Comparison of ENCODE assay signal across 15 mouse cellular contexts in the genomic region with DNA sequence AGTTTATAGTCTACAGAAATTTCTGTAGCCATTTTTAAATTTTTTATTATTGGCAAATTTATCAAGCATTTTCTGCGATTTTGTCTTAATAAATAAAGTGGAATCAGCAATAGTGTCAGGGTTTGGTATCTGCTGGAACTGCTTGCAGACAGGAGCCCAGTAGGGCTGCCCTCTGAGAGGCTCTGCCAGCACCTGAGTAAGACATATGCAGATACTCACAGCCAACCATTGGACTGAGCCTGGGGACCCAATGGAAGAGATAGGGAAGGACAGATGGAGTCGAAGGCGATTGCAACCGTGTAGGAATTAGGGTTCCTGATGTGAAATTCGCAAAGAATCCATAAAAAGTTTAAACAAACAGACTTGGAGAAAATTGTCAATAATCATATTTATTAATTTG. TPM values are rescaled to one million over a fixed set of nuclear protein-coding genes. Genes with fewer than 3 reads are reported as not detected.
"Had no signal": no experiment of that assay in that cellular context is flagged by ENCODE, and none has a peak within 500 bp of the region (broad histone marks: within the 10 kb centered on the region; RNA-seq: fewer than 3 reads in every experiment).

No protein-coding gene starts in this region.

- ATAC-seq: liver, postnatal 0 days; lung, postnatal 0 days; midbrain, embryonic 13.5 days; midbrain, embryonic 16.5 days had no signal

- DNase-seq: kidney, postnatal 10 days; kidney, postnatal 36 days; left cerebral cortex, postnatal 4 days; liver, postnatal 0 days; lung, embryonic 14.5 days; retina, postnatal 1 day; right cerebral cortex, postnatal 25 days; spleen, adult 18-20 months; thymus, adult 18-20 months; thymus, postnatal 36 days had no signal

RNA-seq across cellular contexts. Expression of gene Gm49321, which starts 19.0 kb away (rescaled TPM):
- total RNA-seq: monocyte, adult 5-6 weeks; neutrophil, adult 5-6 weeks had no signal
